Mouse (Mus musculus) layer of hippocampus, adult 9-11 months (tissue): ENCODE measurements around the gene Crebl2.

Experiments
- DNase-seq: peaks from one replicate; pipeline ENCODE4 v3.0.0; 2022

The Crebl2 gene

DNA sequence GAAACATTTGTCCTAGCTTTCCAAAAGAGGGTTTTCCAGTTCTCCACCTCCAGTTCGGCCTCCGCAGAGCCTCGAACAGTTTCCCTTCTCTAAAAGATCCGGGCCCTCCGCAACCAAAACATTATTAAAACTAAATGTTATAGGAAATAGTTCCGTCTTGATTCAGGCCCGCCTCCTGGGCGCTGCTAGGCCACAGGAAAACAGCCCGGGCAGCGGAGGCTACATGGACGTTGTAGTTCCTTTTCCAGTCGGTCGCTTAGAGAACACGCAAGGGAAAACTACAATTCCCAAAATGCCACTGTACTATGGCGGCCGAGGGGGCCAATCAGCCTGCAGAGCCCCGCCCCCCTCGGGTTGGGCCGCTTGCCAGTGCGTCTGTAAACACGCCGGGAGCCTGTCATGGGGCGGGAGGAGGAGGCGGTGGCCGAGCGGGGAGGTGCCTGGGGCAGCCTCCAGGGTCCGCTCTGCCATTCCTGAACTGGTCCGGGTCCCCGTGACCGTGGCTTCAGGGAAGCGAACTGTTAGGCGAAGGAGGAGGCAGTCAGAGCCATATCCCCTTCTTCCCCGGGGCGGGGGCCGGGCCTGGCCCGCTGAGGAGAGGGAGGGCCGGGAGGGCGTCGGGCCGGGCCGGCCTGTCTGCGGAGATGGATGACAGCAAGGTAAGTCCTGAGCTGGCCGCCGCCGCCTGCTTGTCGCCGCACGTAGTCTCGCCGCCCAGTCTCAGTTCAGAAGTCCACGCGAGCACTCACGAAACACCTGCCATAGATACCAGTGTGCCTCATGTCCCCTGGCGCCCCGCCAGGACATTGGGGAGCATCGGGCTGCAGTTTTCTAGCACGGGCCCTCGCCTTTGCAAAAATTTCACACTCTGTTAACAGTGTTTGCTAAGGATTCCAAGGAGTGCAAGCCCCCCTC lies at the start of gene Crebl2:
Gene Crebl2, plus strand, starts transcription at position 369 of the 915 bp plus-strand sequence.
- peak; percentile 99 for DNase-seq

GRCm38 (mm10) chr6:134781494-134781913 lies 48.5 kb upstream of the Crebl2 start:
- DNase-seq: no peak

- no peak for DNase-seq
These were observed 47.1 kb upstream of the Crebl2 start for GRCm38 (mm10) chr6:134782900-134783299.

DNA sequence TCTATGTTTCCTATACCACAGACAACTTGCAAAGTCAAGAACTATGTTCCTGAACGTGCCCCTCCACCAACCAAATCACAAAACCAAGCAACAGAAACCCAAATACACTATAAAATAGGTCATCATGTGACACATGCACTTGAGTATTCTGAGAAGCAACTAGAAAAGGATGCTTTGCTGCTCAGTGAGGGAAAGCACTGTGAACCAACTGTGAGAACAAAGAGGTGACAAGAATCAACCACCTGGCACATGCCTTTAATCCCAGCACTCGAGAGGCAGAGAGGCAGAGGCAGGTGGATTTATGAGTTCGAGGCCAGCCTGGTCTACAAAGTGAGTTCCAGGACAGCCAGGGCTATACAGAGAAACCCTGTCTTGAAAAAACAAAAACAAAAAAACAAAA lies 43.5 kb upstream of the Crebl2 start:
- no peak for DNase-seq

DNA sequence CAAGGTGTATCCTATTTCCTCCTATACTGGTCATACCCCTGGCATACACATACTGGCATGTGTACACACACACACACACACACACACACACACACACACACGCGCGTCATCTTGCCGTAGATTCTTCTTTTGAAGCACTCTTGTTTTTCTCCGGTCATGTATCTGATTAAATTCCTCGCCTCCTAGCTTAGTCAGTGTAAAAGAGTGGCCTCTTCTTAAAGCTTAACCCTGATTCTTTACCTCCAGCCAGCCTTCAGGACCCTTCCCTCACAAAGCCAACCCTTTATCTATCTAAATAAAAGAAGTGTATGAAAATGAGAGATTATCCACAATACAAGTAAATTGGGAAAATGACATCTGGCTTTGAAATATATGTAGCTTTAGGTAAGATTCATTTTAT lies 40.9 kb upstream of the Crebl2 start:
- no peak for DNase-seq

DNA sequence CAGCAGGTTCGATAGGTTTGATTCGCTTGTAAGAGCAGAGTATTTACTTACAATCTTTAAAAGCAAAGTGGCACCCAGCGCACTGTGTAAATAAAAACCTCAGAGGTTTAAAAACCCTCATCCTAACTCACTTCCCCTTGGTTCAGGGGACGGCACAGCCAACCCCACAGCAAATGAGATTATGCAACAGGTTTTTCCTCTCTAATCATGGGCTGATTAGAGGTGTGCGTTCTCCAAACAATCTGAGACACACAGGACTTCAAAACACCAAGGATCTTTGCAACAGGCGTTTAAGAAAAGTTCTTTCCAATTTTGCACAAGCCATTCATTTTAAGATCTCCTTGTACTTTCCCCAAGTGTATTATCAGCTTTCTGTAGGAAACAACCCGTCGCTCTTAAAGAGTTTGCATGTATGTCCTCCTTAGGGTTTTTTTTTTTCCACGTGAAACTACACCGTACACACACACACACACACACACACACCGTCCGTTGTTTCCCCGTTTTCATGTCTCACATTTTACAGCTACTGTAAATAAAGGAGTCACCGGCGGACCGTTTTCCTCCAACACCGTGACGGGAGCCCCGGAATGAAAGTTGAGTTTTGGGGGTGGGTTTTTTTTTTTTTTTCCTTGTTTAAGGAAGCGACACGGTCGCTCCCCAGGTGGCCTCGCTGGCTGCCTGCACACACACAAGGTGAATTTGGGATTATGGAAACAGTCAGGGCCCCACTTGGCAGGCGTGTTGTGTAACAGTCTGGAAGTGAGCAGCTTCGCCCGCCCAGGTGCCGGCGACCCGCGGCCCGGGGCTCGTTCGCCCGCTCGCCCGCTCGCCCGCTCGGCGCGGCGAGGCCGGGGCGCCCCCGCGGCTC lies 38.5 kb upstream of the Crebl2 start:
- DNase-seq: no peak

- peak; percentile 93 for DNase-seq
These were observed 37.6 kb upstream of the Crebl2 start, which contains the start of gene Dusp16 for GRCm38 (mm10) chr6:134792141-134793045. Dusp16 (minus strand) TSS chr6:134792625.

DNA sequence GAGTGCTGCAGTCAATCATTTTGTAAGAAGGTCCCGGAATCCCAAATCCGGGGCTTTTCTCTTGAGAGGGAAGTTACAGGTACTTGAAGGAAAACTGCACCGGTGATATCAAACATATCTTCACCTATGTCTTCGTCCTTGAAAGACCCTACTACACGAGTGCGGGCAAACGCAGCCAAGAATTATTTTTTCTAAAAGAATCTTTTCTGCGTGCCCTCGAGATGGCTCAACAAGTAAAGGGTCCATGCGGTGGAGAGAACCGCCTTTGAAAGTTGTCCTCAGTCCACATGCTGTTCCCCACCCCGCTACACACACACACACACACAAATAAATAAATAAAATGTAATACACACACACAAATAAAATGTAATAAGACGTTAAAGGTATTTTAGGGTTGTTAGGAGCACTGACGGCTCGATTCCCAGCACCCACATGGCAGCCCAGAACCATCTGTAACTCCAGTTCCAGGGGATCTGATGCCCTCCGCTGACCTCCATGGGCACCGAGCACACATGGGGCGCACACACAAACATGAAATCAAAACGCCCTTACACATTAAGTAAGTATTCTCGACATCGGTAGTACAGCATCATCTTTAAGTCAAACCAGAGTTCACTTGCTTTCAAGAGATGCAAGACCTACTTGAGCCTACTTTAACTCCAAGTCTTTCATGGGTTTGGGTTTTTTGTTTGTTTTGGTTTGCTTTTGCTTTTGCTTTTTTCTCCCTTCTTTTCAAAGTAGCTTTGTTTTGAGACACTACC lies 36.7 kb upstream of the Crebl2 start:
- no peak for DNase-seq

- peak; percentile 61 for DNase-seq
These were observed 35.9 kb upstream of the Crebl2 start for GRCm38 (mm10) chr6:134793911-134794520.

DNA sequence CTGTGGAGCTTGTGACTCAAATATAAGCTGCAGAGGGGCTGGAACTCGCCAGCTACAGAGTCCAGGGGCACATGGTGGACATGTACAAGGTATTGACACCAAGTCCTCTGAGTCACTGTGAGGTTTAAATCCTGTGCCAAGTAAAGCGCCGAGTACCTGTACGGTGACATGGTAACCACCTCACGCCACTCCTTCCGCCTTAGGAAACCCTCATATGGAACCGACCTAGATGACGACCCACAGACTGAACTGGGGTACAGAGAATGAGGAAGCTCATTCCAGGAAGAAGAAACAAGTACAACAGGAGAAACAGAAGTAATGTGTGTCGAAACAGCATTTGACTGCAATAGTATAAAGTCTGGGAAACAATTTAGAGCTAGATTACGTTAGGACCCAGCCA lies 33.7 kb upstream of the Crebl2 start:
- no peak for DNase-seq

DNA sequence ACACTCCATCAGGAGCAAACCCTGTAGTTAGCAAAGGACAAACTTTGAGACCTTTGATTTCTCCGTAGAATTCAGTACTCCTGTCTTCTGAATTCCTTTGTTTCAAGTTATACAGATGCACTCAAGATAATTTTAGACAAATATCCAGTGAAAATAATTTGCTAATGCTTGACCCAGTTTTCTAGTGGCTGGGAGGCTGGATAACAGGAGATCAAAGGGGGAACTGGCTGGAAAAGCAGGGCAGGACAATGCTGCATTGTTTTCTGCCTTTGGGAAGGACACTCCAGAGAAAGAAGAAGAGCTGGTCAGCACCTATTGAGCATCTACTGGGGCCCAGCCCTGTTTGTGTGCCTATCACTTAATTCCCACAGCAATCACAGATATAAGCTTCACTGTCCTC lies 28.5 kb upstream of the Crebl2 start:
- no peak for DNase-seq

- DNase-seq: no peak
These were observed 27.3 kb upstream of the Crebl2 start for GRCm38 (mm10) chr6:134802641-134803043.

- DNase-seq: no peak
These were observed 25.1 kb upstream of the Crebl2 start for GRCm38 (mm10) chr6:134804736-134805277.

DNA sequence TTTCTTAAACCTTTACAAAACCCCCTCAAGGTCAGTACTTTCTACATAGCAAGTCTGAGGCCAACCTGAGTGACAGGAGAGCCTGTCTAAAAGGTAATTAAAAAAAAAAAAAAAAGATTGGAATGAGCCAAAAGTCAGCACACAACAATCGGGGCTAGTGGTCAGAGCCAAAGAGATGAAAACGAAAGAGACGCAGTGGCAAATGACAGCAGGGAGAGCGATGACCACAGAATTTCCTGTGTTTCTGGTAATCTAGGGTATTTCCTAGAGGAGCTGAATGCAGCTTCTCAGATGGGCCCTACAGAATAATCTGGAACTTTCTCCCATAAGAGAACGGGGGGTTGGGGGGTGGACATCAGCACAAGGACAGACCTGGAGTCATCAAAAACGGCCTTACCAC lies 23.8 kb upstream of the Crebl2 start:
- no peak for DNase-seq

DNA sequence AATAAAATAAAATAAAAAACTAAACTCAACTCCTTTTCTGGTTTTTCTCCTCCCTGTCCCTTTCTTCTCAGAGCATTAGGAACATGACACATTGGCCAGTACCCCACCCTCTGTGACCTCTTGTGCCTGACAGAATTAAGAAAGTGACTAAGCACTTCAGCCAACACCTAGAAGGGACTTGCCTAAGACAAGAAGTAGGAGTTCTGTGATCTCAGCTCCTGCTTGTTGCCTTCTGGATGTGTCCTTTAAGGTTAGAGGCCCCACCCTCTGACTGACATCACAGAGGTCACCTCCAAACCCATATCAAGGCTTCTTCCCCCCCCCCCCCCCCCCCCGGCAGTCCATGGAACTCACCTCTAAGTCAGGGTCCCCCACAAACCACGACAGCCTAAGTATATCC lies 22.9 kb upstream of the Crebl2 start:
- no peak for DNase-seq

GRCm38 (mm10) chr6:134807794-134808193 lies 22.2 kb upstream of the Crebl2 start:
- no peak for DNase-seq

DNA sequence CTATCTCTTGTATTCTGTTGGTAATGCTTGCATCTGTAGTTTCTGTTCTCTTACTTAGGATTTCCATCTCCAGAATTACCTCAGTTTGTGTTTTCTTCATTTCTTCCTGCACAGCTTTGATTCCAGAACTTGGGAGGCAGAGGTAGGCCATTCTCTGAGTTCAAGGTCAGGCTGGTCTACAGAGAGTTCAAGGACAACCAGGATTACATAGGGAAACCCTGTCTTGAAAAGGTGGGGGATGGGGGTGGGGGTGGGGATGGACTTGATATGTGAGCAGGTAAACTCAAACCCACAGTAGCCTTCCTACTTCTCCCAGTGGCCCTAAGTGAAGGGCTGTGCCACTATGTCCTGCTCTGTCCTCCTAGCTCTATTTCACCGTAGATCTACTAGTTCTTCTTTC lies 16.9 kb upstream of the Crebl2 start:
- no peak for DNase-seq

GRCm38 (mm10) chr6:134817051-134817928 lies 12.7 kb upstream of the Crebl2 start:
- no peak for DNase-seq

DNA sequence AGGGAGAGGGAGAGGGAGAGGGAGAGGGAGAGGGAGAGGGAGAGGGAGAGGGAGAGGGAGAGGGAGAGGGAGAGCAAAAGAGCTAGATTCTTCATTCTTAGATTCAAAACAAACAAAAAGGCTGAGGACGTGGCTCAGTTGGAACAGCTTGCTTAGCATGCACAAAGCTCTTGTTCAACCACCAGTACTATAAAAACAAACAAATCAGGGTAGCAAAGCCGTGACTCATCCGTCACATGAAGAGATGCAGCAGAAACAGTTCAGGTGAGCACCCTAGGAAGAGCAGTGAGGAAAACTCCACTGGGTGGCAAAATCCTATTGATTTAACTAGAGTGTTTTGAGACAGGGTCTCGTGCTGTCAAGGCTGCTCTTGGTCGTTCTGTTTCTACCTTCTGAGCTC lies 10.2 kb upstream of the Crebl2 start:
- no peak for DNase-seq

- DNase-seq: no peak
These were observed 9.5 kb upstream of the Crebl2 start for GRCm38 (mm10) chr6:134820411-134820810.
